Mouse (Mus musculus) embryonic fibroblast, embryonic 13.5 days (primary cell): Measurements from ENCODE around the gene Thap12.

Experiments
- CTCF ChIP-seq: IDR thresholded peaks from 2 replicates; pipeline ENCODE4 v1.5.1; 2011; ENCODE audit warnings: mild to moderate bottlenecking, control low read depth, low read length, moderate library complexity, borderline replicate concordance; ENCODE audit not compliant: insufficient read depth
- POLR2A ChIP-seq: IDR thresholded peaks from 2 replicates; pipeline ENCODE4 v1.6.1; 2011; ENCODE audit warnings: low read depth, mild to moderate bottlenecking, control low read depth, low read length, moderate library complexity

DNA sequence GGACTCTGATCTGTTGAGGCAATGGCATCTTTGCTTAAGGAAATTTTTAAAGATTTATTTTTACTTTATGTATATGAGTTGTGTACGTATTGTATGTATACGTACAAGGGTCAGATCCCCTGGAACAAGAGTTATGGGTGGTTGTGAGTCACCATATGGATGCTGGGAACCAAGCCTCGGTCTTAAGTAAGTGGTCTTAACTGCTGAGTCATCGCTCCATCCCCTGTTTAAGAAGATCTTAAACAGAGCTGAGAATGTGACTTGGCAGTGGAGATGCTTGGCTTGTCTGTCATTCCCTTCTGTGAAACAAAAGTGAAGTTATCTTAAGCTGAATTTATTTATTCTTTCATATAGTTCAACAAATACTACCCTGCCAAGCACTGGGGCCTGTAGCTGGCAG is 31.1 kb downstream of the Thap12 start:
- no peak for TF ChIP-seq POLR2A
- TF ChIP-seq CTCF: no peak
